Comparison of ENCODE assay signal across 8 mouse cellular contexts in the genomic region with DNA sequence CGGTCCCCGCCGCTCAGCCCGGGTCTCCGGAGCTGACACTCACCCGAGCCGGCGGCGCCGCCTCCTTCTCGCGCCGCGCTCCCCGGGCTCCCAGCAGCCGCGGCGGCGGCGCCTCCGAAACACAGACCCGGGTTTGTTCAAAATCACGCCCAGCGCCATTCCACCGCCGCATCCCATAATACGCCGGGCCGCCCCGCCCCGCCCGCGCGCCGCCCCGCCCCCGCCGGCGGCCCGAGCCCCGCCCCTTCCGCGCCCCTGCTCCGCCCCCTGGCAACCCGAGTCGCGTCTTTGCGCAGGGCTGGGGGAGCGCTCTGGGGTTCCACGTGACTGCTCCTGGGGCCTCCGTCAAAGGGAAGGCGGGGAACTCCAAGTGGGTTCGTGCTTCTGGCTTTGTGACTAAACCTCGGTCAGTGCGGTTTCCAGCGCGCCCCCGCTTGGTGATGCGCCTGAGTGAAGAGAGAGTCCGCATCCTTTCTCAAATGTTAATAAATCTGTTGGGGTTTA. TPM values are rescaled to one million over a fixed set of nuclear protein-coding genes. Genes with fewer than 3 reads are reported as not detected.
DNase-seq lines count a peak whose midpoint lies in the region; ATAC-seq and TF ChIP-seq lines count a peak whose summit lies in the region.

A gene (minus strand): TSS at position 182 of the 504 bp plus-strand sequence.

- H3K27ac ChIP-seq in heart, embryonic 11.5 days (ENCODE audit: low read depth, low read length) = peak within 1 kb of the TSS; percentile 82
- peak within 1 kb of the TSS; percentile 75 for H3K27ac ChIP-seq in kidney, embryonic 16.5 days (ENCODE audit: low read length)
- no peak within 1 kb of the TSS for H3K27ac ChIP-seq in liver, adult 2 months (replicated peaks; ENCODE audit: insufficient read depth, low read depth, low read length)

- H3K4me2 ChIP-seq in heart, embryonic 11.5 days = peak within 1 kb of the TSS; percentile 91
- peak within 1 kb of the TSS; percentile 96 for H3K4me2 ChIP-seq in kidney, embryonic 16.5 days (replicated peaks; ENCODE audit: low read depth, low read length)

- peak; percentile 12; the same call in 1 of the 2 replicates for TF ChIP-seq POLR2A in brain, embryonic 14.5 days (IDR thresholded peaks at IDR 0.05; ENCODE audit: borderline replicate concordance, extremely low read depth, insufficient read depth, insufficient read length, poor library complexity, severe bottlenecking)
- TF ChIP-seq POLR2A in liver, adult 2 months (IDR thresholded peaks at IDR 0.05; ENCODE audit: extremely low read depth, insufficient read depth, low read length) = no peak

- no peaks in the 10 kb centered on the region for H3K27me3 ChIP-seq in heart, embryonic 11.5 days (ENCODE audit: control insufficient read depth, insufficient read depth, low read length)
- H3K27me3 ChIP-seq in kidney, embryonic 16.5 days (ENCODE audit: insufficient read depth, low read length) = no peaks in the 10 kb centered on the region
- no peaks in the 10 kb centered on the region for H3K27me3 ChIP-seq in liver, adult 2 months (ENCODE audit: control insufficient read depth, insufficient read depth, low read length)

- under 1% methylated on average over 60 of the region's 60 CpGs for WGBS in heart, embryonic 11.5 days (ENCODE audit: insufficient replicate concordance)
- WGBS in kidney, embryonic 16.5 days = under 1% methylated on average over 47 of the region's 60 CpGs
- under 1% methylated on average over 60 of the region's 60 CpGs for WGBS in liver, adult 2 months

- peaks cover 4% of the 10 kb centered on the region; the same call in 1 of the 2 replicates for H3K79me2 ChIP-seq in liver, adult 2 months (ENCODE audit: control insufficient read depth, insufficient read depth, low read length)

- peaks cover 12% of the 10 kb centered on the region; the same call in 1 of the 2 replicates for H3K4me1 ChIP-seq in heart, embryonic 11.5 days (ENCODE audit: control insufficient read depth, insufficient read depth, low read length)
- peaks cover 18% of the 10 kb centered on the region for H3K4me1 ChIP-seq in kidney, embryonic 16.5 days (ENCODE audit: insufficient read depth, low read length)
- peaks cover 10% of the 10 kb centered on the region; the same call in 1 of the 2 replicates for H3K4me1 ChIP-seq in liver, adult 2 months (ENCODE audit: control insufficient read depth, insufficient read depth, low read length)

- peak; percentile 60 for ATAC-seq in erythroblast, adult 5-6 weeks (replicated peaks; ENCODE audit: low FRiP score, poor library complexity, severe bottlenecking)
- peak; percentile 93 for ATAC-seq in heart, embryonic 11.5 days (replicated peaks; ENCODE audit: insufficient number of reproducible peaks, low FRiP score, low TSS enrichment)
- peak; percentile 93 for ATAC-seq in kidney, embryonic 16.5 days (ENCODE audit: low FRiP score, low TSS enrichment)
- ATAC-seq in monocyte, adult 5-6 weeks (replicated peaks; ENCODE audit: insufficient number of reproducible peaks, low FRiP score, low TSS enrichment, poor library complexity, severe bottlenecking) = peak; percentile 84

- peak within 1 kb of the TSS; percentile 88 for H3K4me3 ChIP-seq in heart, embryonic 11.5 days (ENCODE audit: low read depth, low read length)
- H3K4me3 ChIP-seq in kidney, embryonic 16.5 days (ENCODE audit: low read length) = peak within 1 kb of the TSS; percentile 85
- H3K4me3 ChIP-seq in liver, adult 2 months (ENCODE audit: insufficient read depth, low read depth, low read length) = peak within 1 kb of the TSS; percentile 81

- peak; percentile 24; the same call in 1 of the 2 replicates for TF ChIP-seq CTCF in brain, embryonic 14.5 days (IDR thresholded peaks at IDR 0.05; ENCODE audit: borderline replicate concordance, extremely low read depth, insufficient read depth, insufficient read length)
- no peak for TF ChIP-seq CTCF in liver, adult 2 months (IDR thresholded peaks at IDR 0.05; ENCODE audit: low read depth, low read length)

- H3K9me3 ChIP-seq in heart, embryonic 11.5 days (replicated peaks; ENCODE audit: control insufficient read depth, low read length) = no peaks in the 10 kb centered on the region
- H3K9me3 ChIP-seq in kidney, embryonic 16.5 days (ENCODE audit: low read length) = no peaks in the 10 kb centered on the region

- peak within 1 kb of the TSS; percentile 75 for H3K9ac ChIP-seq in heart, embryonic 11.5 days (ENCODE audit: low read depth, low read length)
- H3K9ac ChIP-seq in kidney, embryonic 16.5 days (replicated peaks; ENCODE audit: low read length) = peak within 1 kb of the TSS; percentile 80
- H3K9ac ChIP-seq in liver, adult 2 months (ENCODE audit: low read depth, low read length) = peak within 1 kb of the TSS; percentile 78

- peak; percentile 96 for DNase-seq in CD4-positive helper T cell, adult 2 months (ENCODE audit: low read depth, low spot score)
- peak; percentile 97 for DNase-seq in brain, embryonic 14.5 days (ENCODE audit: low read depth)
- DNase-seq in liver, adult 2 months (ENCODE audit: extremely low read depth, low read depth, low spot score) = peak; percentile 67
- peak; percentile 87 to 89 for DNase-seq in spleen, postnatal 36 days (ENCODE audit: low spot score in 2 of 2)

- H3K36me3 ChIP-seq in heart, embryonic 11.5 days (ENCODE audit: control insufficient read depth, insufficient read depth, low read length) = no peaks in the 10 kb centered on the region
- H3K36me3 ChIP-seq in kidney, embryonic 16.5 days (ENCODE audit: insufficient read depth, low read length) = no peaks in the 10 kb centered on the region
- H3K36me3 ChIP-seq in liver, adult 2 months (ENCODE audit: control insufficient read depth, insufficient read depth, low read length) = no peaks in the 10 kb centered on the region

RNA-seq across cellular contexts. Expression of the gene that starts here (rescaled TPM):
- polyA plus RNA-seq in brain, embryonic 14.5 days (2012; rRNA removed) = 8.6 and 9.4 TPM in 2 replicates
- total RNA-seq in erythroblast, adult 5-6 weeks (2015; ENCODE audit: low replicate concordance) = 27.2 and 29.0 TPM in 2 replicates
- 17.7 and 19.5 TPM in 2 replicates for total RNA-seq in erythroblast, adult 5-6 weeks (2017; ENCODE audit: low replicate concordance)
- polyA plus RNA-seq in heart, embryonic 11.5 days (2014; fragmentation: Nextera tagmentation; extraction: Ambion mirVana) = 13.0 and 14.1 TPM in 2 replicates
- 11.2 and 12.1 TPM in 2 replicates for polyA plus RNA-seq in kidney, embryonic 16.5 days (2015; fragmentation: Nextera tagmentation; extraction: Ambion mirVana)
- 5.7 and 6.7 TPM in 2 replicates for total RNA-seq in liver, adult 2 months (2014; rRNA removed)
- 2.7 and 3.5 TPM in 2 replicates for polyA plus RNA-seq in liver, adult 2 months (2012; rRNA removed)
- 29.8 to 43.7 TPM (median 33.5 TPM) in 3 replicates for total RNA-seq in monocyte, adult 5-6 weeks (2017)
